Mouse (Mus musculus): ENCODE results near the gene Ms4a18.

- no peak for TF ChIP-seq CTCF (IDR thresholded peaks at IDR 0.05; ENCODE audit: extremely low read depth, insufficient read depth, insufficient read length, insufficient replicate concordance)
- no peak for TF ChIP-seq POLR2A (IDR thresholded peaks at IDR 0.05; ENCODE audit: low read depth, low read length)
These were observed 45.2 kb downstream of the Ms4a18 start for GRCm38 (mm10) chr19:10972660-10973059.
